Mouse (Mus musculus): ENCODE data around the gene Aqp1. TPM values are rescaled to one million over a fixed set of nuclear protein-coding genes. Genes with fewer than 3 reads are reported as not detected.

Aqp1 gene
- polyA plus RNA-seq, 1 experiment = 50.9 TPM

- Histone ChIP-seq H3K4me3 (ENCODE audit: insufficient read depth, low read length) (no peak overlapping the region), H3K4me1 (ENCODE audit: control insufficient read depth, insufficient read depth, low read length) (peaks cover 4% of the 10 kb centered on the region; the same call in 1 of the 2 replicates), H3K27ac (ENCODE audit: insufficient read depth, low read length) (no peak overlapping the region)
- TF ChIP-seq POLR2A (IDR thresholded peaks at IDR 0.05; ENCODE audit: low read depth, low read length) (no peak), CTCF (IDR thresholded peaks at IDR 0.05; ENCODE audit: borderline replicate concordance, insufficient read depth, low read length) (no peak)
These were observed 21.6 kb upstream of the Aqp1 start for GRCm38 (mm10) chr6:55314628-55315027.

GRCm38 (mm10) chr6:55318597-55318996, 17.6 kb upstream of the Aqp1 start:
- Histone ChIP-seq H3K27ac (ENCODE audit: insufficient read depth, low read length) (no peak overlapping the region), H3K4me3 (ENCODE audit: insufficient read depth, low read length) (no peak overlapping the region), H3K4me1 (ENCODE audit: control insufficient read depth, insufficient read depth, low read length) (peaks cover 4% of the 10 kb centered on the region; the same call in 1 of the 2 replicates)
- TF ChIP-seq POLR2A (IDR thresholded peaks at IDR 0.05; ENCODE audit: low read depth, low read length) = no peak
- TF ChIP-seq CTCF (IDR thresholded peaks at IDR 0.05; ENCODE audit: borderline replicate concordance, insufficient read depth, low read length) = no peak

- no peak overlapping the region for H3K27ac ChIP-seq (ENCODE audit: insufficient read depth, low read length)
- no peaks in the 10 kb centered on the region for H3K4me1 ChIP-seq (ENCODE audit: control insufficient read depth, insufficient read depth, low read length)
- H3K4me3 ChIP-seq (ENCODE audit: insufficient read depth, low read length) = no peak overlapping the region
- TF ChIP-seq CTCF (IDR thresholded peaks at IDR 0.05; ENCODE audit: borderline replicate concordance, insufficient read depth, low read length) (no peak), POLR2A (IDR thresholded peaks at IDR 0.05; ENCODE audit: low read depth, low read length) (no peak)
These were observed 16.4 kb upstream of the Aqp1 start for GRCm38 (mm10) chr6:55319585-55320551.

- Histone ChIP-seq H3K4me3 (ENCODE audit: insufficient read depth, low read length) (no peak overlapping the region), H3K4me1 (ENCODE audit: control insufficient read depth, insufficient read depth, low read length) (no peaks in the 10 kb centered on the region), H3K27ac (ENCODE audit: insufficient read depth, low read length) (no peak overlapping the region)
- TF ChIP-seq CTCF (IDR thresholded peaks at IDR 0.05; ENCODE audit: borderline replicate concordance, insufficient read depth, low read length) (no peak), POLR2A (IDR thresholded peaks at IDR 0.05; ENCODE audit: low read depth, low read length) (no peak)
These were observed 15.3 kb upstream of the Aqp1 start for GRCm38 (mm10) chr6:55320894-55321293.

GRCm38 (mm10) chr6:55321518-55321917, 14.7 kb upstream of the Aqp1 start:
- Histone ChIP-seq H3K4me1 (ENCODE audit: control insufficient read depth, insufficient read depth, low read length) (no peaks in the 10 kb centered on the region), H3K27ac (ENCODE audit: insufficient read depth, low read length) (no peak overlapping the region), H3K4me3 (ENCODE audit: insufficient read depth, low read length) (no peak overlapping the region)
- TF ChIP-seq CTCF (IDR thresholded peaks at IDR 0.05; ENCODE audit: borderline replicate concordance, insufficient read depth, low read length) (no peak), POLR2A (IDR thresholded peaks at IDR 0.05; ENCODE audit: low read depth, low read length) (no peak)

GRCm38 (mm10) chr6:55322980-55323379, 13.3 kb upstream of the Aqp1 start:
- H3K4me3 ChIP-seq (ENCODE audit: insufficient read depth, low read length) = no peak overlapping the region
- TF ChIP-seq POLR2A (IDR thresholded peaks at IDR 0.05; ENCODE audit: low read depth, low read length) = no peak
- TF ChIP-seq CTCF (IDR thresholded peaks at IDR 0.05; ENCODE audit: borderline replicate concordance, insufficient read depth, low read length) = no peak
- H3K4me1 ChIP-seq (ENCODE audit: control insufficient read depth, insufficient read depth, low read length) = no peaks in the 10 kb centered on the region
- H3K27ac ChIP-seq (ENCODE audit: insufficient read depth, low read length) = no peak overlapping the region

GRCm38 (mm10) chr6:55323908-55324634, 12.2 kb upstream of the Aqp1 start:
- TF ChIP-seq POLR2A (IDR thresholded peaks at IDR 0.05; ENCODE audit: low read depth, low read length) = no peak
- no peak for TF ChIP-seq CTCF (IDR thresholded peaks at IDR 0.05; ENCODE audit: borderline replicate concordance, insufficient read depth, low read length)
- Histone ChIP-seq H3K4me1 (ENCODE audit: control insufficient read depth, insufficient read depth, low read length) (no peaks in the 10 kb centered on the region), H3K27ac (ENCODE audit: insufficient read depth, low read length) (no peak overlapping the region), H3K4me3 (ENCODE audit: insufficient read depth, low read length) (no peak overlapping the region)

GRCm38 (mm10) chr6:55324785-55325184, 11.4 kb upstream of the Aqp1 start:
- Histone ChIP-seq H3K27ac (ENCODE audit: insufficient read depth, low read length) (no peak overlapping the region), H3K4me1 (ENCODE audit: control insufficient read depth, insufficient read depth, low read length) (no peaks in the 10 kb centered on the region), H3K4me3 (ENCODE audit: insufficient read depth, low read length) (no peak overlapping the region)
- TF ChIP-seq POLR2A (IDR thresholded peaks at IDR 0.05; ENCODE audit: low read depth, low read length) (no peak), CTCF (IDR thresholded peaks at IDR 0.05; ENCODE audit: borderline replicate concordance, insufficient read depth, low read length) (no peak)

GRCm38 (mm10) chr6:55326299-55326698, 9.9 kb upstream of the Aqp1 start:
- H3K4me1 ChIP-seq (ENCODE audit: control insufficient read depth, insufficient read depth, low read length) = no peaks in the 10 kb centered on the region
- no peak overlapping the region for H3K27ac ChIP-seq (ENCODE audit: insufficient read depth, low read length)
- TF ChIP-seq CTCF (IDR thresholded peaks at IDR 0.05; ENCODE audit: borderline replicate concordance, insufficient read depth, low read length) (no peak), POLR2A (IDR thresholded peaks at IDR 0.05; ENCODE audit: low read depth, low read length) (no peak)
- no peak overlapping the region for H3K4me3 ChIP-seq (ENCODE audit: insufficient read depth, low read length)

- TF ChIP-seq CTCF (IDR thresholded peaks at IDR 0.05; ENCODE audit: borderline replicate concordance, insufficient read depth, low read length) (no peak), POLR2A (IDR thresholded peaks at IDR 0.05; ENCODE audit: low read depth, low read length) (no peak)
- H3K4me3 ChIP-seq (ENCODE audit: insufficient read depth, low read length) = no peak overlapping the region
These were observed 8.9 kb upstream of the Aqp1 start for GRCm38 (mm10) chr6:55327326-55327725.

More at GRCm38 (mm10) chr6:55327326-55327725, 8.9 kb upstream of the Aqp1 start:
- no peaks in the 10 kb centered on the region for H3K4me1 ChIP-seq (ENCODE audit: control insufficient read depth, insufficient read depth, low read length)
- no peak overlapping the region for H3K27ac ChIP-seq (ENCODE audit: insufficient read depth, low read length)

Data from embryonic fibroblast, embryonic 13.5 days (primary cell).